Mouse (Mus musculus) spleen, adult 2 months (tissue): ENCODE measurements around the gene Galnt5. TPM values are rescaled to one million over a fixed set of nuclear protein-coding genes. Genes with fewer than 3 reads are reported as not detected.

Experiments used
- DNase-seq, 2 experiments: peaks; one replicate each; pipeline versions ENCODE4 v3.0.0 to v3.0.0-alpha.2; 2012 to 2021; ENCODE audit warnings: low spot score in 2 of 2, low read depth in 1 of 2
- H3K27ac ChIP-seq: fragments of 200-500 bp; 2 replicates; pipeline ENCODE4 v1.5.1; 2012; ENCODE audit warnings: low read length, inconsistent platforms; ENCODE audit not compliant: insufficient read depth
- H3K27me3 ChIP-seq: fragments of 200-500 bp; 2 replicates; pipeline ENCODE4 v1.6.1; 2012; ENCODE audit warnings: mild to moderate bottlenecking, moderate library complexity, low read length, inconsistent platforms; ENCODE audit not compliant: control insufficient read depth, insufficient read depth
- H3K36me3 ChIP-seq: fragments of 200-500 bp; 2 replicates; pipeline ENCODE4 v1.6.1; 2012; ENCODE audit warnings: mild to moderate bottlenecking, low read length, inconsistent platforms; ENCODE audit not compliant: control insufficient read depth, insufficient read depth
- H3K4me1 ChIP-seq: fragments of 200-500 bp; 2 replicates; pipeline ENCODE4 v1.6.1; 2011; ENCODE audit warnings: inconsistent platforms; ENCODE audit not compliant: control insufficient read depth, insufficient read depth, insufficient read length
- H3K4me3 ChIP-seq: fragments of 200-500 bp; 2 replicates; pipeline ENCODE4 v1.5.1; 2011; ENCODE audit warnings: mild to moderate bottlenecking, inconsistent platforms; ENCODE audit not compliant: insufficient read depth, insufficient read length; ENCODE audit errors: extremely low read depth
- CTCF ChIP-seq: fragments of 200-500 bp; IDR thresholded peaks from 2 replicates; pipeline ENCODE4 v1.5.1; 2011; ENCODE audit warnings: mild to moderate bottlenecking, inconsistent platforms; ENCODE audit not compliant: insufficient read depth, insufficient read length, insufficient replicate concordance; ENCODE audit errors: extremely low read depth
- POLR2A ChIP-seq: fragments of 200-500 bp; IDR thresholded peaks from 2 replicates; pipeline ENCODE4 v1.6.1; 2011; ENCODE audit warnings: low read depth, low read length, inconsistent platforms
- WGBS: fragments of 180-500 bp; shearing (Covaris S2); methylation state at CpG from one replicate; pipeline ENCODE4 v1.1.7; 2018; 5-methylcytosine and 5-hydroxymethylcytosine counted together
- polyA plus RNA-seq: library from polyadenylated mRNA; depleted of rRNA; stranded (reverse); fragments of >200 nt; gene quantifications from 2 replicates; pipeline ENCODE4 v1.2.3, GENCODE M21; 2012; rRNA removed

The Galnt5 gene
- polyA plus RNA-seq, 1 experiment = 0.02 TPM

- WGBS = 88% methylated on average over 7 of the region's 7 CpGs
- no peak within 1 kb of the TSS for H3K27ac ChIP-seq
- TF ChIP-seq CTCF (no peak), POLR2A (no peak)
- H3K4me3 ChIP-seq = no peak within 1 kb of the TSS
- no peak for DNase-seq
- no peaks in the 10 kb centered on the region for H3K27me3 ChIP-seq
- no peaks in the 10 kb centered on the region for H3K36me3 ChIP-seq
- H3K4me1 ChIP-seq = no peaks in the 10 kb centered on the region; the same call in 1 of the 2 replicates
Observed at GRCm38 (mm10) chr2:58052821-58053581, 55.3 kb downstream of the Galnt5 start, which contains the start of gene Ermn. Gene Ermn, minus strand, starts transcription at chr2:58052864.

- no peaks in the 10 kb centered on the region; the same call in 1 of the 2 replicates for H3K4me1 ChIP-seq
- H3K27ac ChIP-seq = no peak overlapping the region
- no peaks in the 10 kb centered on the region for H3K27me3 ChIP-seq
- no peaks in the 10 kb centered on the region for H3K36me3 ChIP-seq
- TF ChIP-seq POLR2A (no peak), CTCF (peak; percentile 84; the same call in 1 of the 2 replicates)
- H3K4me3 ChIP-seq = no peak overlapping the region
- peak; percentile 35 to 66 for DNase-seq
Observed at GRCm38 (mm10) chr2:58055383-58055782, 57.7 kb downstream of the Galnt5 start.

- Histone ChIP-seq H3K4me1 (no peaks in the 10 kb centered on the region), H3K27ac (no peak overlapping the region), H3K27me3 (no peaks in the 10 kb centered on the region), H3K36me3 (no peaks in the 10 kb centered on the region), H3K4me3 (no peak overlapping the region)
- no peak for DNase-seq
- 70% methylated on average over 1 of the region's 1 CpGs for WGBS
- no peak for TF ChIP-seq CTCF
- no peak for TF ChIP-seq POLR2A
Observed at GRCm38 (mm10) chr2:58079849-58080248, 82.2 kb downstream of the Galnt5 start.

- Histone ChIP-seq H3K4me1 (no peaks in the 10 kb centered on the region), H3K27ac (no peak overlapping the region), H3K36me3 (no peaks in the 10 kb centered on the region), H3K4me3 (no peak overlapping the region), H3K27me3 (no peaks in the 10 kb centered on the region)
- DNase-seq = no peak
- TF ChIP-seq CTCF (no peak), POLR2A (no peak)
- 93% methylated on average over 1 of the region's 1 CpGs for WGBS
Observed at GRCm38 (mm10) chr2:58086420-58086819, 88.7 kb downstream of the Galnt5 start.

- 90% methylated on average over 1 of the region's 1 CpGs for WGBS
- no peaks in the 10 kb centered on the region for H3K36me3 ChIP-seq
- H3K27me3 ChIP-seq = no peaks in the 10 kb centered on the region
- DNase-seq = no peak
- H3K4me3 ChIP-seq = no peak overlapping the region
- no peaks in the 10 kb centered on the region for H3K4me1 ChIP-seq
- no peak overlapping the region for H3K27ac ChIP-seq
- TF ChIP-seq POLR2A = no peak
- TF ChIP-seq CTCF = no peak
Observed at GRCm38 (mm10) chr2:58094818-58095217, 97.1 kb downstream of the Galnt5 start.

Other genes starting within 250 kb of the Galnt5 start
- gene Ermn, start 55.0 kb downstream of the Galnt5 start, polyA plus RNA-seq = not detected in 2 replicates
- gene Cytip, start 197.6 kb downstream of the Galnt5 start, polyA plus RNA-seq = 152 and 254 TPM in 2 replicates